Mouse (Mus musculus) adrenal gland, postnatal 36 days (tissue): ENCODE measurements around the gene Frmd5. TPM values are rescaled to one million over a fixed set of nuclear protein-coding genes. Genes with fewer than 3 reads are reported as not detected.
A peak's percentile ranks its signal among the peaks of the same experiment; 100 is the strongest.

Source experiments
- DNase-seq, 2 experiments: peaks; one replicate each; pipeline ENCODE4 v3.0.0; 2021; ENCODE audit warnings: mixed read lengths in 1 of 2
- total RNA-seq, 2 experiments: library from RNA; stranded (reverse); gene quantifications; 2 replicates each; pipeline ENCODE4 v1.2.3; 2021

Frmd5 gene
- total RNA-seq, 2 experiments from 2014 or later, result 103 to 188 TPM

DNA sequence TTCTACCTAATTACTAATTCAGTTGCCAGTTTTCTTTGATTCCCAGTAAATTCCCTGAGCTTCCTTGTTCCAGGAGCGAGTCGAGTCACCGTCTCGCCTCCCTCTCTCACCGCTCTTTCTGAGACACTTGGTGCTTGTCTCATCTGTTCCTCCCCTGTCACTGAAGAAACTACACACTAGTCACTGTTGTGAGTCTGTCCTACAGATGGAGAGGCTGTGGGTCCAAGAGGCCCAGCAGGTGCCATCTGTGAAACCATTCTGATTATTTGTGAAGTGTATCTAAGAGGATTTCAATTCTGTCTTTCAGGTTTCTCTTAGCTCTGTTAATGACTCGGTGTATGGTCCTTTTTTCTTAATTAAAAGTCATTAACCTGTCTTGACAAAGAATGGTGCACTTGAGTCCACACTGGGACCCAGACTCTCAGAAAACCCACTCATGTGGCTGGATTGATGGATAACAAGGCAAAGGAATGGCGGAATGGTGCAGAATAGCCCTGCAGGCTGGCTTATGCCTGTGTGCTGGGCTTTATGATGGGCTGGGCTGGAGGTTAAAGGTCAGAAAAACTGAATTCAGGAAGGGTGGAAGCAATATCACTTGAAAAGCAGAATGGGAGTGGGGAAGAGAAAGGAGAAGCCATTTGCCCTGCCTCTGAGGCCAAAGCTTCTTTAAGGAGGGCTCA, 186.2 kb downstream of the Frmd5 start:
- no peak for DNase-seq

DNA sequence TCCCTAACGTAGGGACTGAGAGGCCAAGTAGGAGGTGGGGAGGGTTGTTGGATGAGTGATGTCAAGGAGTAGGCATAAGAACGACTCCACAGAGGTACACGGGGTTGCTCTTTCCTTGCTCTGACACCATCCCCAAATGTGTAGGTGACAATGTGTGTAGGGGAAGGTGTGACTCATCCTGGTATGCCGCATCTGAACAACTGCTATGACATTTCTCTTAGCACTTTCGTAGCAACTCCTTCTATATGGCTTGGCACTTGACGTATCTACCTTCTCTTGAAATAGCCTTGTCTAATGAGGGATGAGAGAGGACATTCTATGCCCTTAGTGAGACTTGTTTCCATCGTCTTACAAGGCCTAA, 191.7 kb downstream of the Frmd5 start:
- DNase-seq, result no peak

DNA sequence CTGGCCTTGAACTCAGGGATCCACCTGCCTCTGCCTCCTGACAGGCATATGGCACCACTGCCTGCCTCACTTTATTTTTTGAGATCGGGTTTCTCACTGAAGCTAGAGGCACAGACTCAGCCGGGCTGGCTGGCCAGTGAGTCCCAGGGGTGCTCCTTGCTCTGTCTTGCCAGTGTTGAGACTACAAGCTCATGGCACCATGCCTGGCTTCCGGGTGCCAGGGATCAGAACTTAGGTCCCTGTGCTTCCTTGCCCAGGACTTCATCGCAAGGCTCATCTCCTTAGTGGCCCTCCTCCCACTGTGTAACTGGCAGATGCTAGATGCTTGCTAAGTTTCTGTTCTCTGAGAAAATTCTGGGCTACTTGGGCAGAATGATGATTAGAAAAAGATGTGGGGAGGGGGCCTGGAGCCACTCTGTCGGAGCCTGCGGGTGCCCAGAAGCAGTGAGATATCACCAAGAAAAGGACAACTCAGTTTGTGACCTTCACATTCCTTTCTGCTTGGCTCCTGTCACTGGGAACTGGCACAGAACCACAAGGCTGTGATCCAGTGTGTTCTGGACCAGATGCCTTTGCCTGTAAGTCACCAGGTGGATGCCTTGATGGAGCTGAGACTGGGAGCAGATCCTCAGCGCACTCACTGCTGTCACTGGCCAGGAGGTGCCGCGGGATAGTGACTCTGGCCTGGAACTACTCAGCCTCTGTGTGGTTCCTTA, 192.2 kb downstream of the Frmd5 start:
- DNase-seq, result peak; percentile 70 to 76

DNA sequence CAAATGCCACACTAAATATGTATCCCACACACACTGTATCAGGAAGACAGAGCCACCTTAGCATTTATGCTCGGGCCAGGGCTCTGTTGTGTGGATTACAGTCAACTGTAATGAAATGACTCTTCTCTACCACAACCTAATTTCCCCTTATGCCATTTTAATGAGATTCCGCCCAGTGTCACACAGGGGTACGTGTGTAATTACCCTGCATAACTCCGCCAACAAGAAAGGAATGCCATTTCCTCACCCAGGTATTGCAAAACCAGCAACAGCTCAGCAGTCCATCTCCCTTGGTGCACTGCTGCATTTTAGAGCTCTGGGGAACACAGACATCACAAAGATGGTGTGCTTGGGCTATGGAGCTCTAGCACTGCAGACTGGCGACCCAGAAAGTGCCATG, 194.8 kb downstream of the Frmd5 start:
- DNase-seq, result no peak

DNA sequence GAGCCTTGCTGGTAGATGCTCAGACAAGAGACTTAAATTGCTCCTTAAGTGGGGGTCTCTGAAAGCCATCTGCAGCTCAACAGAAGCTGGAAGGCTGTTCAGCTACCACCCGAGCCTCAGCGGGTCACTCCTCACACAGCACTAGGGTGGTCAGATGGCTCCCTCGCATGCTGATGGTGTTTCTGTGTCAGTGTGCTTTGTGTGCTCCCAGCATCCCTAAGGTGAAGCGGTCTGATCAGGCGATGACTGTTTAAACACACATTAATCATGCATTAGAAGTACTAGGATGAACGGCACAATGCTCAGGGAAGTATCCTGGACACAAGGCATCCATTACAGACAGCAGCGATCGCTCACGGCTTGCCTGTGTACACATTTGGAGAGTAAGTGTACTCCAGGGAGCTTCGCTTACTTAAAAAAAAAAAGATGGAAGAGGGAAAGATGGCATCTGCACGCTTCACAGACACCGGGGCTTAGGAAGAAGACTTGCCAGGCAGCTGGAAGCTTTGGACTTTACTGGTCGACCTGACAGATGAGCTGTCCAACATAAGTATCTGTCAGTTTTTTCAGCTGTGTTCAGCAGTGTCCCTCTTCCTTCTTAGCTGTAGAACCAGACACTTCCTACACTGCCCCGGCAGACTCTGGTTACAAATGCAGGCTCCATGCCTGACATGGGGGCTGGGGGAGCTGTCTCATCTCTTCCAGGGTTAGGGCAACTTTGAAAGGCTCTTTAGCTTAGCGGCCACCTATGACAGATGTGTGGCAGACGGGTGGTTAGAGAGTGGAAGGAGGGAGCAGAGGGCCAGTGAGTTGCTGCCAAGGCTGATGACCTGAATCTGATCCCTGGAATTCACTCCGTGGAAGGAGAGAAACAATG, 196.6 kb downstream of the Frmd5 start:
- peak in 1 of 2 experiments; percentile 17 for DNase-seq

DNA sequence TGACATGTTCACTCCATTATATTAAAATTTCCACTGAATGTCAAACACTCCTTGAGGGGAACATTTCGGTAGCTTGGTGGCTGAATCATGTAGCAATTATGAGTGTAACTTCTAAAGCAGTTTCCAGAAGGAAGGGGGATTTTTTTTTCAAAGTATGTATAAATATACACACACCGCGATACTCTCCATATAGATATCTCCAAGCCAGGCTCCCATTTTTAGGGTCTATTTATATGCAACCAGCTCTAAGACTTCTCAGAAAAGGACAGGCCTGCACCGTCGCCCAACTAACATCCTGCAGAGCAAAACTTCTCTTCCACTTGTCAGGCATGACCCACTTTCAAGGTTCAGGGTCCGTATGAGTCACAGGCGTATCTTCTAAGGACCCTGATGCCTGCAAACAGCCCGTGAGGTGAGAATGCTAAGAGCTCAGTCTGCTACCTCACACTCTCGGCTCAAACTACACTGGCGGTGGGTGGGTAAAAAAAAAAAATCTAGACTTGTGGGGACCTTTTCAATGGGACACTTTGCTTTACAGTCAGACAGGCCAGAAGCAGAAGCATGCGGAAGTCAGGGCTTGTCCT, 197.7 kb downstream of the Frmd5 start:
- peak; percentile 49 to 56 for DNase-seq

DNA sequence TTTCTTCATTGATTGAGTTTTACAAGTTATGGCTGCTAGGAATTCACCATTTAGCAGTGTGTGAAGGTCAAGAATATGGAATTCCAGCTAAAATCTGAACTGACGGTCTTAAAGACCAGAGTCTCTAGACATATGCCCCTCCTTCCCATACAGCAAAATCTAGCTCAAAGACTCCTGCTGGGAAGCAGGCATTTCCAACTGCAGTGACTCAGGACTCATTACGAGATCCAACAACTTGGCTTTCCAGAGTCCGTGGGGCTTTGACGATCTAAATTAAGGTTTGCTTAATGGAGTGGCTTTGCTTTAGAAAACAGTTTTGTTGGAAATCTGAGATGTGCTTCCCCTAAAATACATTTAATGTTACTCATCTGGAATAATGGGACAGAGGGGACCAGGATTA, 204.5 kb downstream of the Frmd5 start:
- DNase-seq, result no peak

DNA sequence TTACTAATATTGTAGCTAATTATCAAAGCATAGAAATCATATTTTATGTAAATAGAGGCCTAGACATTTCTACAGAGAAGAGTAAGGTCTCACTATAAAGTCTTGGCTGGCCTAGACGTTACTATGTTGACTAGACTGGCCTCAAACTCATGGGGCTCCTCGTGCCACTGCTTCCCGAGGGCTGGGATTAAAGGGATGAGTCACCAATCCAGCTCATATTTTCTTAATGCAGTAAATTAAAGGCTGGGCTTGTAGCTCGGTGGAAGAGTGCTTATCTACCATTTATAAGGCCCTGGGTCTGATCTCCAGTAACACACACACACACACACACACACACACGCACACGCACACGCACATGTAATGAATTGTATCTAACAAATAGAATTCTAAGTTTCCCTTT, 205.3 kb downstream of the Frmd5 start:
- peak; percentile 37 to 59 for DNase-seq

DNA sequence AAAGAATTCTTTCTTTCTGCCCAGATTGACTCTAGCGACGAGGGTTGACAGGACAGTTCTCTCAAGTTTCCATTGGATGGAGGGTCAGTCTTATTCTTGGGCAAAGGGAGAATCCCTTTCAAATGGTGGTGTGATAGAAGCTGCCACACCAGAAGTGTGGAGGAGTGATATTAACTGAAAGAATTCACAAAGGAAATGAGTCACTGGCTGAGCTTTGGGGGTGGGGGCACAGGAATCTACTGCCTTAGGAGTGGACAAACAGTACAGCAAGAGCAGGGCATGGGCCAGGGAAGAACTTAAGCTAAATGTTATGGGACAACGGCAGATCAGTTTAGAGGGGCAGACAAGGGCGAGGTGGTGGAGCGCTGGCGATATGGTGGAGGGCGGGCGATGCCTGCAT, 206.2 kb downstream of the Frmd5 start:
- DNase-seq, result no peak

DNA sequence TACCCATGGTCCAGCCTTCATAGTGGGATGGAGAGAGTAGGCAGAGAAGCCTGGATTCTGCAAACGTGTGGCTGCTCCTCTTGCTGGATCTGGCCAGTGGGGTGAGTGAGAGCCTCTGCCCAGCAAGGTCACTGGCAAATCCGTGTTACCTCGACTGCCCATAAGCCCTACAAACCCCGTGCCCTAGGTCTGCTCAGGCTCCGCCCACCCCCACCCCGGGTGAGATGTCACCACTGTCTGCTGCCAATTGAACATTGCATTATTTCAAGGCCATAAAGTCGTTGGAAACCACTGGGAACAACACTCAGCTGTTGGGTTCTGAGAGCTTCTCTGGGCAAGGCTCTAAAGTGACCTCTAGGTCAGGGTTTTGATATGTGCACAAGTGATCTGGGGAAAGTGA, 208.6 kb downstream of the Frmd5 start:
- DNase-seq, result peak; percentile 38 to 43

DNA sequence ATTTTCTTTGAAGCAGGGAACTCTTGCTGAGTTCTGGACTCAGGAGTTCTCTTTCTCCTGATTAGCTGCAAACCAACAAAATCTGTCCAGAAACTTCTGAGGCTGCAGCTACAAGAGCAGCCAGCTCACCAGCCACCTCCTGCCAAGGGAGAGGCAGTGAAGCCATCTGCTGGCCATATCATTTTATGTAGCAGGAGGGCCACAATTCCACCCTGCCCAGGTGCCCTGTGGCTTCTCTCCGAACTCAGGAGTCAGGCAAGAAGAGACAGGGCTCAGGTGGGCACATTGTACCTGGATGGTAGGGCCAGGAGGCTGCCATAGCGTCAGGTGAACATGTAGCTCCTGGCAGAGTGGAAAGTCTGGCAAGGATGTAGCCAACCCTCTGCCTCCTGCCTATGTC, 210.3 kb downstream of the Frmd5 start:
- DNase-seq, result no peak

DNA sequence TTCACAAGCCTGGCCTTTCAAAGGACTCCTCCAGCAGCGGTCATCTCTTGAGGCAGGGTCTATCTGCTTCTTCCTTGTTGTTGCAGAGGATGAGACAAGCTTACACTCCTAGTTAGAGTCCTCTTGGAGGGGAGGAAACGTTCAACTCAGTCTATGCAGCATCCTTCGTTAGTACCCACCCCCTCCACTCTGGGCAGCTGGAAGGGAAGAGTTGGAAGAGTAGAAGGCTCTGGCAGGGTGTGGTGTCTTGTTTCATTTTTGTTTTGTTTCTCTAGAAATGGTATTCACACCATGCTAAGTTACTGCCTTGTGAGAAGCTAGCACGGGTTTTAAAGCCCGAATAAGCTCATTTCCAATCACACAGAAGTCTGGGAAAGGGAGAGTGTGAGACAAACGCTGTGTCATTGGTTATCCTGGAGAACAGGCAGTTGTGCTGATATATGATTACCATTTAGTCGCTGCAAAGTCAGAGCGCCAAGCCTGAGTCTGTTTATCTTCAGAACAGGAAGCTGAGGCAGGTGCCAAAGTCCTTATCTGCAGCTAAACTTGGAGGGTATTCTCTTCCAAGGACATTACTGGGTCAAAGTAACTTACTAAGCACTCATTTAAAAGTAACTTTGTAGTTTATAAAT, 212.1 kb downstream of the Frmd5 start:
- no peak for DNase-seq

DNA sequence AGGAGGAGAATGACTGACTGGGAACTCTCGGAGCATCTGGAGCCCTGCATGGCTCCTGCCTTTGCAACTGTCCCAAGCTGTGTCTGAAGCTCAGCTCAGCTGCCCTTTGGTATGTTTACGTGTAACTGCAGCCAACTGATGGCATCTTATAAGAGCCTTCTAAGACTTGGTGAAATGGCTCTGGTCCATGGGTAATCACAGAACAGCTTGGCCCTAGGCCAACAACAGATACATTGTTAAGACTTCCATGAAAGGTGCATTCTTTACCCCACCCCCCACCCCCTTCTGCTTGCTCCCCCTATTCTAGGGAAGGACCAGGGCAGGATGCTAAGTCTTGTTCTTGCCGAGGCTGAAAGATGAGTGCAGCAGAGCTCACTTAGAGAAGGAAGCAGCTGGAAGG, 212.8 kb downstream of the Frmd5 start:
- no peak for DNase-seq

DNA sequence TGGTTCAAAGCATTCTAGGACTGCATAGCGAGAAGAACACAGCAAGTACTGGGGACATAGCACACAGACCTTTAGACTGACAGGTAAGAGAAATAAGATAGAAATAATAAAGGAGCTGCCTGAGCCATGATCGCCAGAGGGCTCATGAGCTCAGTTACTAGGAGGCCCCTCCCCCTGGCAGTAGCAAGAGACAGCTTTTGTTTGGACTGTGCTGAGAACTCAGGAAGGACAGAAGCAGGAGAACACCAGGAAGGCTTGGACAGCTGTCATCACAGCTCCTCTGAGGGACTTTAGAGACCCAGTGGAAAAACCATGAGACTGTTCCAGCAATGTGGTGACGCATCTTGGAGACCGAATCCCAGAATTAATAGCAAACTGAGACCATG, 218.6 kb downstream of the Frmd5 start:
- DNase-seq, result no peak

DNA sequence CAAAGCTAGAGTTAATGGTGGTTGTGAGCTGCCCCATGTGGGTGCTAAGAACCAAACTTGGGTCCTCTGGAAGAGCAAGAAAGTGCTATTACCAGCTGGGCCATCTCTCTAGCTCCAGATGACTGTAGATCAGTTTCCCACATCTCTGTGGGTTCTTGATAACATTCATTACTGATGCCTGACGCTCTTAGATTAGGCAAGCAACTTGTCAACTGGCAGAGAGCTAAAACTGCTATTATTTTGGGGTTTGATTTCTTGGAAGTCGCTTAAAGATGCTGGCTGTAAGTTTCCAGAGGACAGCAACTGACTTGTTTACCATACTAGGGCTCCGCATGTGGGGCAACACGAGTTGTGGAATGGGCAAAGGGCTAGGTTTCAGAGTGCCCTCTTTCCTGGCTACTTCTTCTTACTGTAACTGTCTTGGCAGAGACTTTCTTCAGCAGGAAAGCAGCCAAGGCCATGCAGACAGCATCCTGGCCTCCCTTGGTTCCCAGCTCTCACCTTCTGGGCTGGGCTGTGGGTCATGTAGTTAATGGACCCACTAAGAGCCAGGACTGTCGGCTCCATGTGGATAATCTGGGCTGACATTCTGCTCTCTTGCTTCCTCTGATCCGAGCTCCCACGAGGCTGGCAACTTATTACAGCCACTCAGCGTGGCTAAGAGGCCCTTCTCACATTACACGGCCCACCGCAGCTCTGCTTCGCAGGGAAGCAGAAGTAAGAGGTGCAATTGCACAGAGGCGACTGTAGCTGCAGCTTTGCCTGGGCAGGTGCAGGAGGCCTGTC, 219.2 kb downstream of the Frmd5 start:
- peak in 1 of 2 experiments; percentile 38 for DNase-seq

DNA sequence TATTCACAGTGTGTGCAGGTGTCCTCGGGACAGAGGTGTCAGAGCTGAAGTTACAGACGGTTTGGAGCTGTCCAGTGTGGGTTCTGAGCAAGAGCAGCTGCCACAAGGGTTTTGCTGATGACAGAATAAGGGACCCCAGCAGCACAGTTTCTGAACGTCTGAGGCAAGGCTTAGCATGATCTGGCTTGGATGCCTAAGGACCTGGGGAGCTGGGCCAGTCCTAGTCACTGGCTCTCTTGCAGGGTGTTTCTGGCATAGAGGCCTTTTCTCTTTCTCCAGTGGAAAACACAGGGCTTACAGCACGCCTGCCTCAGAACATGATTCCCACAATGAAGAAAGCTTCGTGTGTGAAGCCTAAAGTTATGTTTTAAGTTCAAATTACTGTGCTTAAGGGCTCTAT, 222.2 kb downstream of the Frmd5 start:
- DNase-seq, result no peak

DNA sequence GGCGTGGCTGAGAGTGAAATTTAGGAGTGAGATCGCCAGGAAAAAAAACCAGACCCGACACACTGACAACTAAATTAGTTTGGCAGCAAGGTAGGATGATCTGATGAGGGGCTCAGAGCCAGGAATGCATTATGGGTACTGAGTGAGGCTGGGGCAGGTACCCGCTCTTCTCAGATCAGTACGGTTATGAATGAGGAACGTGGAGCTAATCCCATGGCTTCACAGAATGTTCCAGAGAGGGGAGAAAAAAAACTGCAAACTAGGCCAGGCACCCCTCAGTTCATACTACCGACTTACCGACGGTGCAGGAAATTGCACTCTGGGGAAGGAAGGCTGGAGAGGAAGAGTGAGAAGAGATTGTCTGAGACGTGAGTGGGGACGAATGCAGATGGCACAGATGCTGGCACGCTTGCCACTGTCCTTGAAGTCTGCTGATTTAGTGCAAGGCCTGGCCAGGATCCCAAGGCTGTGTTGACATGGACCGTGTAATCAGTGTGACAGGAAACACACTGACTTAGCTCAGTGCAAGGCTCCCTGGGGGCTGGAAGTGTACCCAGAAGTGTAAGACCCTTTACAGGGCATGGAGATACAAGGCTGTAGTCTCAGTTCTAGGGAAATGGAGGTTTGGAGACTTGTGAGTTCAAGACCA, 223.3 kb downstream of the Frmd5 start:
- DNase-seq, result peak; percentile 89 to 92

DNA sequence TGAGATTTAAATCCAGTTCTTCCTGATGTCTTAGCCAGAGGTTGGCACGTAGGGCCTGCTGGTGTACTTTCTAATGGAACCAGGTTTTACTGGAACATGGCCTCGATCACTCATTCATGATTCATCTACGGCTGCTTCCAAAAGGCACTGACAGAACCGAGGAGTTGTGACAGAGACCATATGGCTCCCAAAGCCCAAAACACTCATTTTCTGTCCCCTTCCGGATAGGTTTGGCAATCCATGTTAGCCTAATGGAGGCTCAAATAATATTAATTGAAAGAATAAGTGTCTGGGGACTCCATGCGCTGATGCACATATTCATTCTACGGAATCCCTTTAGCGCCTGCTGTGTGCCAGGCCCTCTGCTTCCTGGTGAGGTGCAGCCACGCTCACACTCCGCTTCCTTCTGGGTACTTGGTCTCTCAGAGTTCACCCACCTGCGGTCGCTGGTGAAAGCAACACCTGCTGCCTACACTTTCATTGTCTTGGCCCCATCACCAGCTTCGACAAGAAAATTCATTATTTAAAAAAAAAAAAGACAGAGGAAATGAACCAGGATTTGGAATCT, 224.0 kb downstream of the Frmd5 start:
- DNase-seq, result peak in 1 of 2 experiments; percentile 34

DNA sequence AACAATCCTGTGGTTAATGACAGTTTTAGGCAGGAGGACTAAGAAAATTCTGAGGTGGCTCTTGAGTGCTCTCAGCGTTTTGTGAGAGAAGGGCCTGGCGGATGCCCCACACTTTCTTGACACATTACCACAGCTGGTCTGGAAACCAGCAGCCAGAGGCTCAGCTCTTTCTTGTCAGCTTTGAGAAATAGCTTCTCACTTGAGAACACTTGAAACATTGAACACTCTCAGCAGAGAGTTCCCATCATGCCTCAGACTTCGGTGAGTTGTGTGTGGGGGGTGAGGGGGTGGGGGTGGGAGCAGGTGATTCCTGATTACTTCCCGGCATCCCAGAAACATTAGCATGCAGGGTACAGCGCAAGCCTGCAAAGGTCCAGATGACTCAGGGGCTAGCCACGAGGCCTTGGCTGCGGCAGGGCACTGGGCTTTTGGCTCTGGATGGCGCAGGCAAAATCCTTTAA, 231.1 kb downstream of the Frmd5 start:
- DNase-seq, result peak; percentile 77 to 78

DNA sequence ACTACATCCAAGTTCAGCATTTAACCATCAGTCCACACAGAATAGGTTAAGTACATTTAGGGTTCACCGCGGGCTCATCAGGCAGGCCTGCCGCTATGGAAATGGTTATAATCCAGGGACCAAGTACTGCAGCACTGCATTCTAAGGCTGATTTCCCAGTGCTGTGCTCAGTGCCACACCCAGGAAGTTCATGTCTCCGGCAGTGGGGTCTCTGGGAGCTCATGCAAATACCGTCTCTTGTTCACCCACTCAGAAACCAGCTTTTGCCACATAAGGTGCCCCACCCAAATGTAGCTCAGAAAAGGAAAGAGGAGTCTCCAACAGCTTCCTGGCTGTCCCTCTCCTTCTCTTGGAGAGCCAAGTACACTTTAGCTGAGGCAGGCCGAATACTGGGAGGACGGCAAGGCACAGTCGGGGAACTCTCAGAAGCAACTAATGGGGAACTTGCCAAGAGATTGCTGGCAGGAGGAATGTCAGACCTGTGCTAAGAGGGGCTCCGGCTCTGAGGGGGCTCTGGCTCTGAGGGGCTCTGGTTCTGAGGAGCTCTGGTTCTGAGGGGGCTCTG, 232.7 kb downstream of the Frmd5 start:
- DNase-seq, result no peak
